Mouse (Mus musculus) MEL (cell line): ENCODE data around the gene Fign.

Experiments used
- CTCF ChIP-seq, 3 experiments: IDR thresholded peaks in 2 of 3; conservative IDR thresholded peaks in 1 of 3; 2 replicates each; pipeline ENCODE4 v1.5.1; 2011 to 2012; ENCODE audit warnings: low read length in 3 of 3, low read depth in 2 of 3, mild to moderate bottlenecking in 2 of 3, improper control_type of control experiment in 1 of 3, inconsistent platforms in 1 of 3, mixed read lengths in 1 of 3, moderate library complexity in 1 of 3; ENCODE audit not compliant: control insufficient read depth in 1 of 3, insufficient read depth in 1 of 3, poor library complexity in 1 of 3, severe bottlenecking in 1 of 3
- EP300 ChIP-seq, 2 experiments: IDR thresholded peaks; 2 replicates each; pipeline ENCODE4 v1.6.1; 2011; ENCODE audit warnings: improper control_type of control experiment in 2 of 2, low read length in 2 of 2, low read depth in 1 of 2, mild to moderate bottlenecking in 1 of 2
- MAFK ChIP-seq: IDR thresholded peaks from 2 replicates; pipeline ENCODE4 v1.6.1; 2011; ENCODE audit warnings: low read depth, mild to moderate bottlenecking, low read length, improper control_type of control experiment, borderline replicate concordance
- MAX ChIP-seq: IDR thresholded peaks from 2 replicates; pipeline ENCODE4 v1.6.1; 2011; ENCODE audit warnings: low read length, improper control_type of control experiment
- MYC ChIP-seq: IDR thresholded peaks from 2 replicates; pipeline ENCODE4 v1.6.1; 2011; ENCODE audit warnings: low read depth, mild to moderate bottlenecking, low read length, improper control_type of control experiment, moderate library complexity
- NELFE ChIP-seq: IDR thresholded peaks from 2 replicates; pipeline ENCODE4 v1.6.1; 2011; ENCODE audit warnings: low read depth, low read length, improper control_type of control experiment
- NRF1 ChIP-seq: IDR thresholded peaks from 2 replicates; pipeline ENCODE4 v1.6.1; 2014; ENCODE audit warnings: low read depth, mild to moderate bottlenecking, inconsistent platforms, low read length, improper control_type of control experiment, moderate library complexity; ENCODE audit not compliant: poor library complexity, insufficient read depth, severe bottlenecking
- POLR2A ChIP-seq, 2 experiments: IDR thresholded peaks; 2 replicates each; pipeline ENCODE4 v1.6.1; 2011 to 2012; ENCODE audit warnings: low read length in 2 of 2, mild to moderate bottlenecking in 2 of 2, control low read depth in 1 of 2, improper control_type of control experiment in 1 of 2, low read depth in 1 of 2, moderate library complexity in 1 of 2; ENCODE audit not compliant: control insufficient read depth in 1 of 2, insufficient read depth in 1 of 2, poor library complexity in 1 of 2
- POLR2AphosphoS2 ChIP-seq: IDR thresholded peaks from 2 replicates; pipeline ENCODE4 v1.6.1; 2011; ENCODE audit warnings: low read length, improper control_type of control experiment
- SIN3A ChIP-seq: IDR thresholded peaks from 2 replicates; pipeline ENCODE4 v1.6.1; 2012; ENCODE audit warnings: low read length, improper control_type of control experiment, inconsistent platforms
- SMC3 ChIP-seq: IDR thresholded peaks from 2 replicates; pipeline ENCODE4 v1.6.1; 2011; ENCODE audit warnings: low read depth, low read length, improper control_type of control experiment
- UBTF ChIP-seq: IDR thresholded peaks from 2 replicates; pipeline ENCODE4 v1.6.1; 2012; ENCODE audit warnings: low read depth, mild to moderate bottlenecking, inconsistent platforms, low read length, improper control_type of control experiment, moderate library complexity, borderline replicate concordance; ENCODE audit not compliant: insufficient read depth
- ZMIZ1 ChIP-seq: IDR thresholded peaks from 2 replicates; pipeline ENCODE4 v1.6.1; 2012; ENCODE audit warnings: low read depth, mild to moderate bottlenecking, inconsistent platforms, low read length, improper control_type of control experiment, moderate library complexity

GRCm38 (mm10) chr2:63925721-63926235 lies 172.1 kb downstream of the Fign start:
- no peak for TF ChIP-seq POLR2A (IDR thresholded peaks at IDR 0.05; ENCODE audit: control insufficient read depth in 1 of 2, insufficient read depth in 1 of 2, low read depth in 1 of 2, low read length in 2 of 2, poor library complexity in 1 of 2)
- no peak for TF ChIP-seq EP300 (IDR thresholded peaks at IDR 0.05; ENCODE audit: low read depth in 1 of 2, low read length in 2 of 2)
- TF ChIP-seq CTCF (IDR thresholded peaks at IDR 0.05 in 2 of 3, conservative IDR thresholded peaks at IDR 0.05 in 1 of 3; ENCODE audit: control insufficient read depth in 1 of 3, insufficient read depth in 1 of 3, low read depth in 2 of 3, low read length in 3 of 3, poor library complexity in 1 of 3, severe bottlenecking in 1 of 3) = no peak
- TF ChIP-seq POLR2AphosphoS2 = no peak
- TF ChIP-seq ZMIZ1 = no peak
- TF ChIP-seq MAX = no peak
- TF ChIP-seq UBTF = no peak
- TF ChIP-seq SIN3A = no peak
- no peak for TF ChIP-seq MYC
- no peak for TF ChIP-seq MAFK
- no peak for TF ChIP-seq NELFE
- no peak for TF ChIP-seq SMC3
- TF ChIP-seq NRF1 = no peak
